Mouse (Mus musculus) T-helper 17 cell (primary cell): ENCODE results near the gene Dalrd3.

ENCODE experiments used
- in situ Hi-C, 2 experiments: fragments of 300-600 bp; cut with MboI, MseI; formaldehyde crosslinking; loops; 1 replicate in 1 of 2; 2 replicates in 1 of 2; pipeline ENCODE4 v1.15.1; 2025; ENCODE audit warnings: high pct_unique_total_duplicates in 2 of 2

Gene Dalrd3

GRCm38 (mm10) chr9:108569381-108570206, at the start of gene Dalrd3:
Gene Dalrd3, plus strand, starts transcription at chr9:108569886.
- in situ Hi-C loops, result loop anchor here in 1 of 2 experiments (10.0 kb wide), 2 partner anchors 345 to 485 kb away; partner anchors contain the start of genes Tmem89 and Trex1

- in situ Hi-C loops, result loop anchor here (10.0 kb wide), 1 partner anchor 757 kb away; no protein-coding TSS in a partner anchor
These were observed 48.1 kb upstream of the Dalrd3 start for GRCm38 (mm10) chr9:108521604-108522003.

GRCm38 (mm10) chr9:108523341-108523740, 46.3 kb upstream of the Dalrd3 start:
- in situ Hi-C loops, result loop anchor here (10.0 kb wide), 1 partner anchor 759 kb away; no protein-coding TSS in a partner anchor

GRCm38 (mm10) chr9:108525400-108525799, 44.3 kb upstream of the Dalrd3 start:
- in situ Hi-C loops, result loop anchor here (10.0 to 25.0 kb wide), 2 partner anchors 761 to 1688 kb away; no protein-coding TSS in a partner anchor

- in situ Hi-C loops, result loop anchor here in 1 of 2 experiments (25.0 kb wide), 1 partner anchor 1694 kb away; no protein-coding TSS in a partner anchor
These were observed 38.7 kb upstream of the Dalrd3 start for GRCm38 (mm10) chr9:108530954-108531353.

- in situ Hi-C loops, result loop anchor here in 1 of 2 experiments (25.0 kb wide), 1 partner anchor 1694 kb away; no protein-coding TSS in a partner anchor
These were observed 38.2 kb upstream of the Dalrd3 start for GRCm38 (mm10) chr9:108531496-108531895.

- in situ Hi-C loops, result loop anchor here in 1 of 2 experiments (25.0 kb wide), 1 partner anchor 1704 kb away; no protein-coding TSS in a partner anchor
These were observed 28.8 kb upstream of the Dalrd3 start for GRCm38 (mm10) chr9:108540846-108541245.

GRCm38 (mm10) chr9:108545986-108546385, 23.7 kb upstream of the Dalrd3 start:
- in situ Hi-C loops, result loop anchor here in 1 of 2 experiments (25.0 kb wide), 1 partner anchor 1709 kb away; no protein-coding TSS in a partner anchor

GRCm38 (mm10) chr9:108546875-108547274, 22.8 kb upstream of the Dalrd3 start:
- in situ Hi-C loops, result loop anchor here in 1 of 2 experiments (25.0 kb wide), 1 partner anchor 1710 kb away; no protein-coding TSS in a partner anchor

GRCm38 (mm10) chr9:108559169-108559568, 10.5 kb upstream of the Dalrd3 start:
- in situ Hi-C loops, result loop anchor here in 1 of 2 experiments (10.0 kb wide), 1 partner anchor 794 kb away; no protein-coding TSS in a partner anchor

- in situ Hi-C loops, result loop anchor here in 1 of 2 experiments (10.0 kb wide), 1 partner anchor 494 kb away; the partner anchor contains the start of gene Trex1
These were observed 9.4 kb upstream of the Dalrd3 start, which contains the start of gene Impdh2 for GRCm38 (mm10) chr9:108560227-108560841. Gene Impdh2, plus strand, starts transcription at chr9:108560286.

- in situ Hi-C loops, result loop anchor here in 1 of 2 experiments (10.0 kb wide), 1 partner anchor 491 kb away; the partner anchor contains the start of gene Trex1
These were observed 6.0 kb upstream of the Dalrd3 start for GRCm38 (mm10) chr9:108563671-108564070.

GRCm38 (mm10) chr9:108564131-108564530, 5.6 kb upstream of the Dalrd3 start:
- in situ Hi-C loops, result loop anchor here in 1 of 2 experiments (10.0 kb wide), 1 partner anchor 491 kb away; the partner anchor contains the start of gene Trex1

GRCm38 (mm10) chr9:108565881-108566814, 3.5 kb upstream of the Dalrd3 start:
- in situ Hi-C loops, result loop anchor here in 1 of 2 experiments (10.0 kb wide), 1 partner anchor 489 kb away; the partner anchor contains the start of gene Trex1

- in situ Hi-C loops, result loop anchor here in 1 of 2 experiments (10.0 kb wide), 1 partner anchor 488 kb away; the partner anchor contains the start of gene Trex1
These were observed 2.6 kb upstream of the Dalrd3 start, which contains the start of gene Ndufaf3 for GRCm38 (mm10) chr9:108566815-108567776. Gene Ndufaf3, minus strand, starts transcription at chr9:108567434.

- in situ Hi-C loops, result loop anchor here in 1 of 2 experiments (10.0 kb wide), 1 partner anchor 487 kb away; the partner anchor contains the start of gene Trex1
These were observed 1.7 kb upstream of the Dalrd3 start for GRCm38 (mm10) chr9:108567931-108568419.

GRCm38 (mm10) chr9:108568511-108568921, 1.2 kb upstream of the Dalrd3 start:
- in situ Hi-C loops, result loop anchor here in 1 of 2 experiments (10.0 kb wide), 1 partner anchor 486 kb away; the partner anchor contains the start of gene Trex1

- in situ Hi-C loops, result loop anchor here in 1 of 2 experiments (10.0 kb wide), 1 partner anchor 344 kb away; the partner anchor contains the start of gene Tmem89
These were observed 666 bp downstream of the Dalrd3 start for GRCm38 (mm10) chr9:108570207-108570896.
